Mouse (Mus musculus) E14TG2a.4 (cell line): Measurements from ENCODE around the gene Sbf1.

Experiments used
- CTCF ChIP-seq: conservative IDR thresholded peaks from 2 replicates; pipeline ENCODE4 v1.5.1; 2014; ENCODE audit warnings: low read length
- NANOG ChIP-seq: IDR thresholded peaks from 2 replicates; pipeline ENCODE4 v1.6.1; 2014; ENCODE audit warnings: borderline replicate concordance, low read length, mixed read lengths

GRCm38 (mm10) chr15:89322670-89323522 lies 7.8 kb upstream of the Sbf1 start, which contains the start of gene Adm2:
- TF ChIP-seq CTCF, result no peak
- no peak for TF ChIP-seq NANOG
